Mouse (Mus musculus): Measurements from ENCODE around the gene Tmem125.

- TF ChIP-seq CTCF (IDR thresholded peaks at IDR 0.05; ENCODE audit: extremely low read depth, insufficient read depth, low read length) (no peak), POLR2A (IDR thresholded peaks at IDR 0.05; ENCODE audit: extremely low read depth, insufficient read depth, low read length) (no peak)
Observed at GRCm38 (mm10) chr4:118581508-118581907, 37.7 kb upstream of the Tmem125 start.
